Mouse (Mus musculus) lung, embryonic 15.5 days (tissue): ENCODE measurements around the gene Kcnma1. TPM values are rescaled to one million over a fixed set of nuclear protein-coding genes. Genes with fewer than 3 reads are reported as not detected.

Source experiments
- ATAC-seq: fragments of 200-750 bp; cut with Nextera tagmentation; 2 replicates; pipeline ENCODE4 v1.8.0; 2017; ENCODE audit warnings: moderate number of reproducible peaks, borderline replicate concordance; ENCODE audit not compliant: low FRiP score, low TSS enrichment; ENCODE audit errors: extremely low read depth
- H3K27ac ChIP-seq: fragments of 300-500 bp; sonication (generic); 2 replicates; pipeline ENCODE4 v1.5.1; 2015; ENCODE audit warnings: moderate library complexity, mild to moderate bottlenecking, inconsistent platforms
- H3K27me3 ChIP-seq: fragments of 300-500 bp; sonication (generic); 2 replicates; pipeline ENCODE4 v1.6.1; 2015; ENCODE audit warnings: inconsistent platforms
- H3K36me3 ChIP-seq: fragments of 300-500 bp; sonication (generic); 2 replicates; pipeline ENCODE4 v1.6.1; 2015; ENCODE audit warnings: inconsistent platforms
- H3K4me1 ChIP-seq: fragments of 300-500 bp; sonication (generic); 2 replicates; pipeline ENCODE4 v1.6.1; 2015; ENCODE audit warnings: inconsistent platforms
- H3K4me2 ChIP-seq: fragments of 300-500 bp; sonication (generic); 2 replicates; pipeline ENCODE4 v1.6.1; 2015; ENCODE audit warnings: inconsistent platforms, mild to moderate bottlenecking, moderate library complexity
- H3K4me3 ChIP-seq: fragments of 300-500 bp; sonication (generic); 2 replicates; pipeline ENCODE4 v1.5.1; 2015; ENCODE audit warnings: mild to moderate bottlenecking, inconsistent platforms
- H3K9ac ChIP-seq: fragments of 300-500 bp; sonication (generic); 2 replicates; pipeline ENCODE4 v1.6.1; 2015; ENCODE audit warnings: inconsistent platforms
- H3K9me3 ChIP-seq: fragments of 300-500 bp; sonication (generic); 2 replicates; pipeline ENCODE4 v1.6.1; 2016; ENCODE audit warnings: inconsistent platforms
- WGBS: fragments of 180-500 bp; shearing (Covaris S2); methylation state at CpG from one replicate; pipeline ENCODE4 v1.1.7; 2015; 5-methylcytosine and 5-hydroxymethylcytosine counted together
- polyA plus RNA-seq: library from polyadenylated mRNA; unstranded; fragments of >200 nt; fragmentation: Nextera tagmentation; extraction: Ambion mirVana; gene quantifications from 2 replicates; pipeline ENCODE4 v1.2.1, GENCODE M21; 2015

The Kcnma1 gene
- polyA plus RNA-seq, 1 experiment from 2014 or later: 1.4 TPM

DNA sequence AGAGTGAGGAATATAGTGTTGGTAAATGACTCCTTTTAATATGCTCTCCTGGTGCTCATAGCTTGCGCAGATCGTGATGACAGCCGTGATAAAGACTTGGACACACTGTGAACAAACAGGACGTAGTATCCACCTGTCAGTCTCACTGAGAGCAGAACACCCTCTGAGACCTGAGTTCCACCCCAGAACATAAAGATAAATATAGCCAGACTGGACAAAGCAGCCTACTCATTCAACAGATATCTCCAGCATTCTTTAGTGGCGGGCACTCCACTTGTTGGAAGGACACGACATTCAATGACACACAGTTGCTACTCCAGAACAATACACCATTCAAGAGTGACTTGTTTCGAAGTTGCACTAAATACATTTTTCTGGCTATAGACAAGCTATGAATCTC, 408.6 kb downstream of the Kcnma1 start:
- no peak overlapping the region for H3K27ac ChIP-seq
- H3K27me3 ChIP-seq: no peaks in the 10 kb centered on the region; the same call in 1 of the 2 replicates
- no peak overlapping the region for H3K4me2 ChIP-seq
- 51% methylated on average over 7 of the region's 7 CpGs for WGBS
- H3K4me1 ChIP-seq: no peaks in the 10 kb centered on the region
- no peaks in the 10 kb centered on the region for H3K36me3 ChIP-seq
- no peaks in the 10 kb centered on the region for H3K9me3 ChIP-seq
- no peak for ATAC-seq
- H3K4me3 ChIP-seq: no peak overlapping the region
- H3K9ac ChIP-seq: no peak overlapping the region

- ATAC-seq: no peak
- no peaks in the 10 kb centered on the region for H3K9me3 ChIP-seq
- H3K4me1 ChIP-seq: no peaks in the 10 kb centered on the region
- no peaks in the 10 kb centered on the region for H3K36me3 ChIP-seq
- H3K4me3 ChIP-seq: no peak overlapping the region
- 27% methylated on average over 4 of the region's 4 CpGs for WGBS
- no peak overlapping the region for H3K27ac ChIP-seq
- no peaks in the 10 kb centered on the region; the same call in 1 of the 2 replicates for H3K27me3 ChIP-seq
- H3K9ac ChIP-seq: no peak overlapping the region
- H3K4me2 ChIP-seq: no peak overlapping the region
These were observed 411.4 kb downstream of the Kcnma1 start for GRCm38 (mm10) chr14:23602937-23603336.

- no peak overlapping the region for H3K27ac ChIP-seq
- ATAC-seq: no peak
- H3K4me1 ChIP-seq: no peaks in the 10 kb centered on the region
- no peak overlapping the region for H3K9ac ChIP-seq
- no peak overlapping the region for H3K4me2 ChIP-seq
- H3K36me3 ChIP-seq: no peaks in the 10 kb centered on the region
- no peaks in the 10 kb centered on the region; the same call in 1 of the 2 replicates for H3K27me3 ChIP-seq
- H3K9me3 ChIP-seq: no peaks in the 10 kb centered on the region
- H3K4me3 ChIP-seq: no peak overlapping the region
- WGBS: 64% methylated on average over 2 of the region's 2 CpGs
These were observed 412.2 kb downstream of the Kcnma1 start for GRCm38 (mm10) chr14:23602054-23602453.

DNA sequence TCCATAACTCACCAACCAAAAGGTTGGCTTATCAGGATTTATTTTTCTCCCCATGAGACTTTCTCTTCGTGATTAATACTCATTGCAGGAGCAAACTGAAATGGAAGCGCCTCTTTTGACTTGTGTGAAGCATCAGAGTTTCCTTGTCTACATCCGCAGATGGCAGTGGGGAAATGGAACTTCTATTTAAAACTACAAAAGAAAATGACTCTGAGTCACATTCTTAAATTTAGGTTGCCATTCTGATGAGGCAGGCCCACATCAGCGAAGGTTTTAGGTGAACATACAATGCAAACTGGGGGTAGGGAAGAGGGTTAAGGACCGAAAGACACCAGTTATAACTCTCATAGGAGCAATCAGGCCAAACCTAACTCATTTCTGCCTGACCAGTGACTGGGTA, 419.7 kb downstream of the Kcnma1 start:
- 79% methylated on average over 5 of the region's 5 CpGs for WGBS

DNA sequence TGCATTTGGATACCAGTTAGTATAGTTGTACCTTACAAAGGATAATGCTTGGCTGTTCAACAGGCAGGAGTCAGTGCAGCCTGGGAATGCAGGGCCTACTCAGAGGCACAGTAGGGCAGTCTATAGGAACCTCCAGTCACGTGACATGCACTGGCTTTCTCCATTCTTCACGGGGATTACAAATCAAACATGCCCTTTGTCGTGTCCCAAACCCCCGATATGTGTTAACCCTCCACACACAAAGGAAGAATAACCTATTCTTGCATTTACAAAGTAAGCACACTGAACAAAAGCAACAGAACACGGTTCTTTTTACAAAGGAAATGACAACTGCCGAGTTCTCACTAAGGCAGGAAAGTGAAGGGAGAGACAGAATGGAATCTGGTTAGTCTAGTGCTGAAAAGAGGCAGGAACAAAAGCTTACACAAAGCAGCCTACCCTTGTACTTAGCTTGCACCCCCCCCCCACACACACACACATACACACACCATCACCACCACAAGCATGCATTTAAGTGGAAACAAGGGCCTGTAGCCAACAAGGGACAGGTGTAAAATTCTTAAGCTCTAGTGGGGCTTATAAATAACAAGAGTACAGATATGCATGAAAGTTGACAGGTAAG, 421.4 kb downstream of the Kcnma1 start:
- H3K36me3 ChIP-seq: no peaks in the 10 kb centered on the region
- H3K4me3 ChIP-seq: no peak overlapping the region
- no peak overlapping the region for H3K9ac ChIP-seq
- ATAC-seq: no peak
- H3K27me3 ChIP-seq: no peaks in the 10 kb centered on the region
- H3K9me3 ChIP-seq: no peaks in the 10 kb centered on the region
- no peak overlapping the region for H3K4me2 ChIP-seq
- H3K27ac ChIP-seq: 0 out of 2 replicates have a peak overlapping the region, but pooled peaks have one; percentile 17
- H3K4me1 ChIP-seq: no peaks in the 10 kb centered on the region
- WGBS: 41% methylated on average over 6 of the region's 6 CpGs

More for the DNA sequence above, 419.7 kb downstream of the Kcnma1 start:
- Histone ChIP-seq H3K4me1 (no peaks in the 10 kb centered on the region), H3K27me3 (no peaks in the 10 kb centered on the region), H3K36me3 (no peaks in the 10 kb centered on the region), H3K4me2 (no peak overlapping the region), H3K4me3 (no peak overlapping the region), H3K27ac (no peak overlapping the region), H3K9me3 (no peaks in the 10 kb centered on the region), H3K9ac (no peak overlapping the region)
- ATAC-seq: no peak

- no peak for ATAC-seq
- Histone ChIP-seq H3K9me3 (no peaks in the 10 kb centered on the region), H3K4me2 (no peak overlapping the region), H3K27me3 (no peaks in the 10 kb centered on the region), H3K36me3 (no peaks in the 10 kb centered on the region), H3K27ac (no peak overlapping the region), H3K4me3 (no peak overlapping the region), H3K9ac (no peak overlapping the region), H3K4me1 (no peaks in the 10 kb centered on the region)
- 49% methylated on average over 7 of the region's 7 CpGs for WGBS
These were observed 424.4 kb downstream of the Kcnma1 start for GRCm38 (mm10) chr14:23589744-23590481.

DNA sequence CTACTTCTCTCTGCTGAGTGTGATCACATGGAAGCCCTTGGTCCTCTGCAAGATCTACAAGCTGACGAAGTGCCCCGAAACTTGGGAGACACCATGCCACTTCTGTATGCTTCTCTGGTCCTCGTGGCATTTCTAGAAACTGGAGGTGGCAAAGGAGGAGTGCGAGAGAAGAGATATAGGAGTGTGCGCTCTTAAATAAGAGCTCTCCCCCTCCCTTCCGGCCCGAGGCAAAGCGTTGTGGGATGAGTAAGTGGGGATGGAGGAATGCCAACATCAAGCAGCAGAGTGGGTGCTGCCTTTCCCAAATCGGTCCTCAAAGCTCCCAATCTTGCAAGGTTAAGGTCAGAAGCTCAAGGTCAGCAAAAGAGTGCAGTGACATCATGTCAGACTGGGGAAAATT, 426.8 kb downstream of the Kcnma1 start:
- Histone ChIP-seq H3K27ac (no peak overlapping the region), H3K27me3 (no peaks in the 10 kb centered on the region), H3K4me2 (no peak overlapping the region), H3K9me3 (no peaks in the 10 kb centered on the region), H3K36me3 (no peaks in the 10 kb centered on the region), H3K4me3 (no peak overlapping the region), H3K9ac (no peak overlapping the region), H3K4me1 (no peaks in the 10 kb centered on the region)
- WGBS: 71% methylated on average over 9 of the region's 9 CpGs
- no peak for ATAC-seq

- whole genome bisulfite sequencing: 17% methylated on average over 2 of the region's 2 CpGs
- Histone ChIP-seq H3K4me2 (no peak overlapping the region), H3K9me3 (no peaks in the 10 kb centered on the region), H3K4me3 (no peak overlapping the region), H3K9ac (no peak overlapping the region), H3K4me1 (no peaks in the 10 kb centered on the region), H3K27me3 (no peaks in the 10 kb centered on the region), H3K36me3 (no peaks in the 10 kb centered on the region), H3K27ac (no peak overlapping the region)
- ATAC-seq: no peak
These were observed 431.1 kb downstream of the Kcnma1 start for GRCm38 (mm10) chr14:23583235-23583634.

DNA sequence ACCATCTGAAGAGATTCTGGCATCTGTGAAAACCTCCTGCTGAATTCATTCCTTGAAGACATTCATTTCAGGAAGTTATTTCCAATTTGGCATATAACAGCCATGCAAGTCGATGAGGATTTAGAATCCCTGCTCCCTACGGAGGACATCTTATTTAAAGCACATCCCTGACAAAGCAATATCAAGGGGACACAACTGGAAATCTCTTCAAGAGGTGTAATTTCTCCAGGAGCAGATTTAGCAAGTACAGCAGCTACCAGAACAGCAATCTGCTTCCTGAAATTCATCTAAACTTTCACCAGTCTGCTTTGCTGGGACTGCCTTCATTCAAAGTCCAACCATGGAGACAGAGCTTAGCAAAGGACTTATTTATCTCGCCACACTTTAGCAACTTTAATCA, 433.0 kb downstream of the Kcnma1 start:
- 68% methylated on average over 3 of the region's 3 CpGs for WGBS
- Histone ChIP-seq H3K4me1 (no peaks in the 10 kb centered on the region), H3K9me3 (no peaks in the 10 kb centered on the region), H3K9ac (no peak overlapping the region), H3K4me3 (no peak overlapping the region), H3K27me3 (no peaks in the 10 kb centered on the region), H3K4me2 (no peak overlapping the region), H3K36me3 (no peaks in the 10 kb centered on the region), H3K27ac (no peak overlapping the region)
- no peak for ATAC-seq

GRCm38 (mm10) chr14:23575951-23576350, 438.3 kb downstream of the Kcnma1 start:
- no peaks in the 10 kb centered on the region; the same call in 1 of the 2 replicates for H3K27me3 ChIP-seq
- no peak for ATAC-seq
- WGBS: 0% methylated on average over 2 of the region's 2 CpGs
- no peaks in the 10 kb centered on the region for H3K9me3 ChIP-seq
- H3K4me2 ChIP-seq: no peak overlapping the region
- H3K4me3 ChIP-seq: no peak overlapping the region
- H3K9ac ChIP-seq: no peak overlapping the region
- H3K36me3 ChIP-seq: no peaks in the 10 kb centered on the region
- no peaks in the 10 kb centered on the region for H3K4me1 ChIP-seq
- H3K27ac ChIP-seq: no peak overlapping the region

DNA sequence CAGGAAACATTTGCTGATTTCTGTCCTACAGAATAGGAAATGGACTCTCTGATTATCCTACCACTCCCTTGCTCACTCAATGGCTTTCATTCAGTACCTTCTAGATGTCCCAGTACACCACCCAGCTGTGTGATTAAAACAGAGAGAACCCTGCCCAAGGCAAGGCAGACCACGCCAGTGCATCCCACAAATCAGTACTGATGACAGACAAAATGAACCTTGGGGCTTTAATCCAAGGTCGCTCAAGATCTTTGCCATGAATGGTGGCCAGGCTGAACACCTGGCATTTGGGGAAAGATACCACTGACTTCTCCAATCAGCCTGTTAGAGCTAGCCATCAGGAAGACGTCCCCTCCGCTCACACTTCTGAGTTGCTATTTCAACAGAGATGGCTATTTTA, 440.2 kb downstream of the Kcnma1 start:
- H3K27me3 ChIP-seq: no peaks in the 10 kb centered on the region; the same call in 1 of the 2 replicates
- H3K4me3 ChIP-seq: no peak overlapping the region
- no peak for ATAC-seq
- H3K27ac ChIP-seq: no peak overlapping the region
- H3K9ac ChIP-seq: no peak overlapping the region
- no peak overlapping the region for H3K4me2 ChIP-seq
- no peaks in the 10 kb centered on the region for H3K36me3 ChIP-seq
- no peaks in the 10 kb centered on the region for H3K9me3 ChIP-seq
- H3K4me1 ChIP-seq: no peaks in the 10 kb centered on the region
- 68% methylated on average over 4 of the region's 4 CpGs for WGBS

DNA sequence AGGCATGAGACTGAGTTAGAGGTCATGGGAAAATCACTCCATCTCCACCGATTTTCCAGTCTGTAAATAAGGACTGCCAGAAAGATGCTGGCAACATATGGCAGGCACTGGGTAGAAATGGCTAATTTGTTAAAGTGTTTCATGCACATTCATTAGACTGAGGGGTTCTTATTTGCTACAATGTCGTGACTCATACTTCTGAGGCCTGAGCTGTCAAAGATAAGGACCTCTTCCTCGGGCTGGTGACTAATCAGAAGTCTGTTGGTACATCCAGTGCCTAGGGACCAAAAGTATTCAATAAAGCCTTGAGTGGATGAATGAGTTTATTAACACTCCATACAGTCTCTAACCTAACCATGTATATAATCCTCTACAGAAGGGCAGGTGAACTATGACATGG, 440.9 kb downstream of the Kcnma1 start:
- no peak for ATAC-seq
- 37% methylated on average over 3 of the region's 3 CpGs for WGBS
- Histone ChIP-seq H3K9ac (no peak overlapping the region), H3K4me1 (no peaks in the 10 kb centered on the region), H3K9me3 (no peaks in the 10 kb centered on the region), H3K4me2 (no peak overlapping the region), H3K36me3 (no peaks in the 10 kb centered on the region), H3K27me3 (no peaks in the 10 kb centered on the region; the same call in 1 of the 2 replicates), H3K4me3 (no peak overlapping the region), H3K27ac (no peak overlapping the region)
